ENCODE assay signal across 8 mouse cellular contexts in genomic region chr17:35186681-35187080, GRCm38 (mm10). TPM values are rescaled to one million over a fixed set of nuclear protein-coding genes. Genes with fewer than 3 reads are reported as not detected.
DNase-seq lines count a peak whose midpoint lies in the region; ATAC-seq and TF ChIP-seq lines count a peak whose summit lies in the region.

No protein-coding gene starts in this region.

- H3K4me2 ChIP-seq in heart, postnatal 0 days (ENCODE audit: low read depth, low read length): peak overlapping the region; percentile 66
- peak overlapping the region; percentile 56 for H3K4me2 ChIP-seq in neural tube, embryonic 13.5 days

- WGBS in heart, postnatal 0 days: 2% methylated on average over 4 of the region's 4 CpGs
- 2% methylated on average over 4 of the region's 4 CpGs for WGBS in lung, adult 2 months
- 3% methylated on average over 4 of the region's 4 CpGs for WGBS in neural tube, embryonic 13.5 days

- H3K27ac ChIP-seq in heart, postnatal 0 days (ENCODE audit: low read depth): peak overlapping the region; percentile 67
- H3K27ac ChIP-seq in neural tube, embryonic 13.5 days (replicated peaks): peak overlapping the region; percentile 29

- no peak for ATAC-seq in erythroblast, adult 5-6 weeks (replicated peaks; ENCODE audit: low FRiP score, poor library complexity, severe bottlenecking)
- ATAC-seq in heart, postnatal 0 days (ENCODE audit: insufficient read depth, low read depth): no peak
- no peak for ATAC-seq in neural tube, embryonic 13.5 days (ENCODE audit: low read depth)

- H3K27me3 ChIP-seq in erythroblast, embryonic 14.5 days (ENCODE audit: control insufficient read depth): no peaks in the 10 kb centered on the region; the same call in 1 of the 2 replicates
- no peaks in the 10 kb centered on the region for H3K27me3 ChIP-seq in heart, postnatal 0 days (ENCODE audit: control insufficient read depth, insufficient read depth, low read length)
- no peaks in the 10 kb centered on the region for H3K27me3 ChIP-seq in neural tube, embryonic 13.5 days

- TF ChIP-seq EP300 in heart, postnatal 0 days (IDR thresholded peaks at IDR 0.05; ENCODE audit: low read depth): no peak

- H3K9ac ChIP-seq in heart, postnatal 0 days (replicated peaks; ENCODE audit: low read depth, low read length): no peak overlapping the region
- 0 out of 2 replicates have a peak overlapping the region, but pooled peaks have one; percentile 38 for H3K9ac ChIP-seq in neural tube, embryonic 13.5 days

- no peak for TF ChIP-seq CTCF in heart, postnatal 0 days (IDR thresholded peaks at IDR 0.05; ENCODE audit: low read depth)
- no peak for TF ChIP-seq CTCF in lung, adult 2 months (IDR thresholded peaks at IDR 0.05; ENCODE audit: insufficient read depth, low read length)

- peak; percentile 35 for DNase-seq in brain, adult 2 months (ENCODE audit: low read depth, low spot score)
- no peak for DNase-seq in heart, postnatal 0 days (ENCODE audit: low spot score)
- DNase-seq in lung, adult 2 months: no peak
- no peak for DNase-seq in left cerebral cortex, adult 11 months (ENCODE audit: low spot score)
- no peak for DNase-seq in frontal cortex, postnatal 10 days (ENCODE audit: low spot score in 2 of 2)

- H3K36me3 ChIP-seq in erythroblast, embryonic 14.5 days (ENCODE audit: control insufficient read depth): no peaks in the 10 kb centered on the region
- no peaks in the 10 kb centered on the region for H3K36me3 ChIP-seq in heart, postnatal 0 days (replicated peaks; ENCODE audit: control insufficient read depth, insufficient read depth, low read length)
- H3K36me3 ChIP-seq in neural tube, embryonic 13.5 days: no peaks in the 10 kb centered on the region

- peak; percentile 31; the same call in 1 of the 2 replicates for TF ChIP-seq POLR2A in lung, adult 2 months (IDR thresholded peaks at IDR 0.05; ENCODE audit: borderline replicate concordance, extremely low read depth, low read depth, low read length)

- H3K4me1 ChIP-seq in erythroblast, embryonic 14.5 days (ENCODE audit: control insufficient read depth): peaks cover 13% of the 10 kb centered on the region
- H3K4me1 ChIP-seq in heart, postnatal 0 days (ENCODE audit: control insufficient read depth, insufficient read depth): peaks cover 5% of the 10 kb centered on the region
- peaks cover 2% of the 10 kb centered on the region; the same call in 1 of the 2 replicates for H3K4me1 ChIP-seq in lung, adult 2 months (ENCODE audit: control insufficient read depth, insufficient read depth, low read length)
- H3K4me1 ChIP-seq in neural tube, embryonic 13.5 days (replicated peaks): peaks cover 7% of the 10 kb centered on the region

- peak overlapping the region; percentile 61 for H3K4me3 ChIP-seq in erythroblast, embryonic 14.5 days (replicated peaks)
- H3K4me3 ChIP-seq in heart, postnatal 0 days (ENCODE audit: low read depth, low read length): peak overlapping the region; percentile 58
- H3K4me3 ChIP-seq in lung, adult 2 months (replicated peaks; ENCODE audit: extremely low read depth, low read depth, low read length): peak overlapping the region; percentile 12
- peak overlapping the region; percentile 36 for H3K4me3 ChIP-seq in neural tube, embryonic 13.5 days

- no peaks in the 10 kb centered on the region for H3K9me3 ChIP-seq in erythroblast, embryonic 14.5 days (ENCODE audit: control insufficient read depth, low read length)
- no peaks in the 10 kb centered on the region for H3K9me3 ChIP-seq in heart, postnatal 0 days (replicated peaks; ENCODE audit: control insufficient read depth, low read length)
- H3K9me3 ChIP-seq in neural tube, embryonic 13.5 days: no peaks in the 10 kb centered on the region

RNA-seq across cellular contexts. Expression of gene Lst1, which starts 1.6 kb away (rescaled TPM):
- not detected in 2 replicates for polyA plus RNA-seq in erythroblast, embryonic 14.5 days (2012)
- total RNA-seq in erythroblast, adult 5-6 weeks (2015; ENCODE audit: low replicate concordance): 55.5 and 77.7 TPM in 2 replicates
- total RNA-seq in erythroblast, adult 5-6 weeks (2017; ENCODE audit: low replicate concordance): 32.2 and 57.3 TPM in 2 replicates
- total RNA-seq in heart, postnatal 0 days (2014; rRNA removed; ENCODE audit: low replicate concordance): 6.6 and 52.7 TPM in 2 replicates
- 7.0 and 9.7 TPM in 2 replicates for polyA plus RNA-seq in heart, postnatal 0 days (2015; fragmentation: Nextera tagmentation; extraction: Ambion mirVana)
- polyA plus RNA-seq in lung, adult 2 months (2012; rRNA removed): 19.7 and 37.0 TPM in 2 replicates
- 7.8 and 8.9 TPM in 2 replicates for polyA plus RNA-seq in neural tube, embryonic 13.5 days (2015; fragmentation: Nextera tagmentation; extraction: Ambion mirVana)

RNA-seq across cellular contexts. Expression of gene Ltb, which starts 7.6 kb away (rescaled TPM):
- polyA plus RNA-seq in erythroblast, embryonic 14.5 days (2012): 0.07 and 0.08 TPM in 2 replicates
- 4.6 TPM in 1 of 2 replicates, not detected in the other for total RNA-seq in erythroblast, adult 5-6 weeks (2015; ENCODE audit: low replicate concordance)
- total RNA-seq in erythroblast, adult 5-6 weeks (2017; ENCODE audit: low replicate concordance): 1.7 and 3.8 TPM in 2 replicates
- 0.27 and 1.0 TPM in 2 replicates for total RNA-seq in heart, postnatal 0 days (2014; rRNA removed; ENCODE audit: low replicate concordance)
- 0.33 and 0.48 TPM in 2 replicates for polyA plus RNA-seq in heart, postnatal 0 days (2015; fragmentation: Nextera tagmentation; extraction: Ambion mirVana)
- 28.1 and 29.9 TPM in 2 replicates for polyA plus RNA-seq in lung, adult 2 months (2012; rRNA removed)
- polyA plus RNA-seq in neural tube, embryonic 13.5 days (2015; fragmentation: Nextera tagmentation; extraction: Ambion mirVana): 0.22 and 0.58 TPM in 2 replicates

RNA-seq across cellular contexts. Expression of gene Aif1, which starts 10.8 kb away (rescaled TPM):
- 0.27 TPM in 1 of 2 replicates, not detected in the other for polyA plus RNA-seq in erythroblast, embryonic 14.5 days (2012)
- 14.4 and 19.8 TPM in 2 replicates for total RNA-seq in erythroblast, adult 5-6 weeks (2015; ENCODE audit: low replicate concordance)
- total RNA-seq in erythroblast, adult 5-6 weeks (2017; ENCODE audit: low replicate concordance): 8.7 and 15.8 TPM in 2 replicates
- 1.8 TPM in 1 of 2 replicates, not detected in the other for total RNA-seq in heart, postnatal 0 days (2014; rRNA removed; ENCODE audit: low replicate concordance)
- 6.5 and 7.5 TPM in 2 replicates for polyA plus RNA-seq in heart, postnatal 0 days (2015; fragmentation: Nextera tagmentation; extraction: Ambion mirVana)
- 1.4 and 1.6 TPM in 2 replicates for polyA plus RNA-seq in lung, adult 2 months (2012; rRNA removed)
- 11.4 and 12.7 TPM in 2 replicates for polyA plus RNA-seq in neural tube, embryonic 13.5 days (2015; fragmentation: Nextera tagmentation; extraction: Ambion mirVana)

RNA-seq across cellular contexts. Expression of gene Tnf, which starts 15.1 kb away (rescaled TPM):
- 0.07 and 0.09 TPM in 2 replicates for polyA plus RNA-seq in erythroblast, embryonic 14.5 days (2012)
- 10.7 and 19.2 TPM in 2 replicates for total RNA-seq in erythroblast, adult 5-6 weeks (2015; ENCODE audit: low replicate concordance)
- total RNA-seq in erythroblast, adult 5-6 weeks (2017; ENCODE audit: low replicate concordance): 2.8 and 8.3 TPM in 2 replicates
- total RNA-seq in heart, postnatal 0 days (2014; rRNA removed; ENCODE audit: low replicate concordance): 0.53 TPM in 1 of 2 replicates, not detected in the other
- 0.12 and 0.21 TPM in 2 replicates for polyA plus RNA-seq in heart, postnatal 0 days (2015; fragmentation: Nextera tagmentation; extraction: Ambion mirVana)
- 2.1 and 2.5 TPM in 2 replicates for polyA plus RNA-seq in lung, adult 2 months (2012; rRNA removed)
- polyA plus RNA-seq in neural tube, embryonic 13.5 days (2015; fragmentation: Nextera tagmentation; extraction: Ambion mirVana): 0.13 TPM in 1 of 2 replicates, not detected in the other

RNA-seq across cellular contexts. Expression of gene Lta, which starts 18.5 kb away (rescaled TPM):
- polyA plus RNA-seq in erythroblast, embryonic 14.5 days (2012): 0.03 TPM in 1 of 2 replicates, not detected in the other
- not detected in 2 replicates for total RNA-seq in erythroblast, adult 5-6 weeks (2015; ENCODE audit: low replicate concordance)
- not detected in 2 replicates for total RNA-seq in erythroblast, adult 5-6 weeks (2017; ENCODE audit: low replicate concordance)
- not detected in 2 replicates for total RNA-seq in heart, postnatal 0 days (2014; rRNA removed; ENCODE audit: low replicate concordance)
- not detected in 2 replicates for polyA plus RNA-seq in heart, postnatal 0 days (2015; fragmentation: Nextera tagmentation; extraction: Ambion mirVana)
- 1.0 and 1.1 TPM in 2 replicates for polyA plus RNA-seq in lung, adult 2 months (2012; rRNA removed)
- 0.42 TPM in 1 of 2 replicates, not detected in the other for polyA plus RNA-seq in neural tube, embryonic 13.5 days (2015; fragmentation: Nextera tagmentation; extraction: Ambion mirVana)

Comparison
In these comparisons a context has a peak if more than half of its experiments do, and no peak if none do; other contexts are left out.
1. RNA of gene Ltb, which starts 7.6 kb away (polyA plus RNA-seq): 28.1 to 29.9 TPM in lung, adult 2 months; 0.33 to 0.48 TPM in heart, postnatal 0 days, 0.22 to 0.58 TPM in neural tube, embryonic 13.5 days and 0.07 to 0.08 TPM in erythroblast, embryonic 14.5 days; every median in the first group is over 10 times any median in the second.
2. Peak in every context shown above with its lines, with median percentiles within 50 percentile points of each other: H3K4me3 ChIP-seq.